Mouse (Mus musculus) small intestine, adult 2 months (tissue): ENCODE results near the gene Ntn4.

Source experiments
- CTCF ChIP-seq: fragments of 200-500 bp; IDR thresholded peaks from 2 replicates; pipeline ENCODE4 v1.5.1; 2012; ENCODE audit warnings: low read depth, mild to moderate bottlenecking, control low read depth, inconsistent platforms, low read length, moderate library complexity, mixed read lengths; ENCODE audit not compliant: insufficient replicate concordance, insufficient read length; ENCODE audit errors: extremely low read depth
- POLR2A ChIP-seq: fragments of 200-500 bp; IDR thresholded peaks from 2 replicates; pipeline ENCODE4 v1.6.1; 2012; ENCODE audit warnings: low read depth, mild to moderate bottlenecking, control low read depth, inconsistent platforms, low read length, moderate library complexity

GRCm38 (mm10) chr10:93662018-93662417 is 21.5 kb downstream of the Ntn4 start:
- no peak for TF ChIP-seq CTCF
- TF ChIP-seq POLR2A, result no peak
